Mouse (Mus musculus): ENCODE data around the gene Tfrc. TPM values are rescaled to one million over a fixed set of nuclear protein-coding genes. Genes with fewer than 3 reads are reported as not detected.

Tfrc gene
- polyA plus RNA-seq, 2 experiments: 235 to 388 TPM

GRCm38 (mm10) chr16:32662372-32662771, 53.7 kb downstream of the Tfrc start:
- Histone ChIP-seq H3K4me2 (ENCODE audit: low read depth) (no peak overlapping the region), H3K36me3 (replicated peaks; ENCODE audit: control insufficient read depth, insufficient read depth, low read depth) (no peaks in the 10 kb centered on the region), H3K9ac (replicated peaks) (no peak overlapping the region), H3K27me3 (ENCODE audit: control insufficient read depth, insufficient read depth, low read length) (no peaks in the 10 kb centered on the region), H3K9me3 (ENCODE audit: control insufficient read depth, low read length) (no peaks in the 10 kb centered on the region), H3K27ac (no peak overlapping the region), H3K4me3 (ENCODE audit: insufficient read depth in 1 of 2, low read depth in 2 of 2, low read length in 2 of 2) (no peak overlapping the region), H3K4me1 (replicated peaks; ENCODE audit: control insufficient read depth in 2 of 2, insufficient read depth in 2 of 2, low read length in 1 of 2) (peaks cover 49 to 63% of the 10 kb centered on the region in 2 experiments)
- DNase-seq (ENCODE audit: low read depth in 3 of 3, low spot score in 3 of 3): no peak
- 79% methylated on average over 7 of the region's 7 CpGs for WGBS (ENCODE audit: insufficient replicate concordance)
- TF ChIP-seq EP300 (IDR thresholded peaks at IDR 0.05; ENCODE audit: low read depth): no peak
- TF ChIP-seq CTCF (IDR thresholded peaks at IDR 0.05; ENCODE audit: low read depth): no peak
- no peak for ATAC-seq (ENCODE audit: insufficient read depth)

GRCm38 (mm10) chr16:32663231-32663858, 54.6 kb downstream of the Tfrc start:
- Histone ChIP-seq H3K36me3 (replicated peaks; ENCODE audit: control insufficient read depth, insufficient read depth, low read depth) (no peaks in the 10 kb centered on the region; the same call in 1 of the 2 replicates), H3K27ac (peak overlapping the region; percentile 31), H3K27me3 (ENCODE audit: control insufficient read depth, insufficient read depth, low read length) (no peaks in the 10 kb centered on the region), H3K9ac (replicated peaks) (0 out of 2 replicates have a peak overlapping the region, but pooled peaks have one; percentile 3), H3K4me3 (ENCODE audit: insufficient read depth in 1 of 2, low read depth in 2 of 2, low read length in 2 of 2) (no peak overlapping the region), H3K4me2 (ENCODE audit: low read depth) (peak overlapping the region; percentile 18; the same call in 1 of the 2 replicates), H3K9me3 (ENCODE audit: control insufficient read depth, low read length) (no peaks in the 10 kb centered on the region), H3K4me1 (replicated peaks; ENCODE audit: control insufficient read depth in 2 of 2, insufficient read depth in 2 of 2, low read length in 1 of 2) (peaks cover 53 to 63% of the 10 kb centered on the region in 2 experiments)
- DNase-seq (ENCODE audit: low read depth in 3 of 3, low spot score in 3 of 3): no peak
- no peak for TF ChIP-seq CTCF (IDR thresholded peaks at IDR 0.05; ENCODE audit: low read depth)
- TF ChIP-seq EP300 (IDR thresholded peaks at IDR 0.05; ENCODE audit: low read depth): no peak
- WGBS (ENCODE audit: insufficient replicate concordance): 74% methylated on average over 9 of the region's 9 CpGs
- no peak for ATAC-seq (ENCODE audit: insufficient read depth)

DNA sequence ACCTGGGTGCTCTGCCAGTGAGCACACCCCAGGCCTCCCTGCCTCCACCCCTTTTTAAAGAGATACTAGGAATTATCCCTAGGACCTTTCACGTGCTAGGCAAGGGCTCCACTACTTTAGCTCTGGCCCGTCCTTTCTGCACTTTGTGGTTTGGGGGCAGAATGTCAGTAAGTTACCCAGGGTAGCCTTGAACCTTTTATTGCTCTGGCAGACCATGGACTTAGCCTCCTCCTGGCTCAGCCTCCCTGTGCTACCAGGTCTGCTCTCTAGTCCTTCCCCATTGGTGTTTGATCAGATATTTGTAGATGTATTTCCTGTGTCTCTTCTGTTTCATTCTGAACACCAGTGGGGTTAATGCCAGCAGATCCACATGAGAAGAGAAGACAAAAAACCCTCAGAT, 55.5 kb downstream of the Tfrc start:
- Histone ChIP-seq H3K4me2 (ENCODE audit: low read depth) (peak overlapping the region; percentile 56), H3K9me3 (ENCODE audit: control insufficient read depth, low read length) (no peaks in the 10 kb centered on the region), H3K27me3 (ENCODE audit: control insufficient read depth, insufficient read depth, low read length) (no peaks in the 10 kb centered on the region), H3K4me3 (ENCODE audit: insufficient read depth in 1 of 2, low read depth in 2 of 2, low read length in 2 of 2) (no peak overlapping the region), H3K9ac (replicated peaks) (peak overlapping the region; percentile 7; the same call in 1 of the 2 replicates), H3K36me3 (replicated peaks; ENCODE audit: control insufficient read depth, insufficient read depth, low read depth) (no peaks in the 10 kb centered on the region; the same call in 1 of the 2 replicates), H3K27ac (peak overlapping the region; percentile 39), H3K4me1 (replicated peaks; ENCODE audit: control insufficient read depth in 2 of 2, insufficient read depth in 2 of 2, low read length in 1 of 2) (peaks cover 53 to 59% of the 10 kb centered on the region in 2 experiments)
- no peak for DNase-seq (ENCODE audit: low read depth in 3 of 3, low spot score in 3 of 3)
- TF ChIP-seq EP300 (IDR thresholded peaks at IDR 0.05; ENCODE audit: low read depth) (no peak), CTCF (IDR thresholded peaks at IDR 0.05; ENCODE audit: low read depth) (no peak)
- WGBS (ENCODE audit: insufficient replicate concordance): 15% methylated on average over 2 of the region's 2 CpGs
- no peak for ATAC-seq (ENCODE audit: insufficient read depth)

DNA sequence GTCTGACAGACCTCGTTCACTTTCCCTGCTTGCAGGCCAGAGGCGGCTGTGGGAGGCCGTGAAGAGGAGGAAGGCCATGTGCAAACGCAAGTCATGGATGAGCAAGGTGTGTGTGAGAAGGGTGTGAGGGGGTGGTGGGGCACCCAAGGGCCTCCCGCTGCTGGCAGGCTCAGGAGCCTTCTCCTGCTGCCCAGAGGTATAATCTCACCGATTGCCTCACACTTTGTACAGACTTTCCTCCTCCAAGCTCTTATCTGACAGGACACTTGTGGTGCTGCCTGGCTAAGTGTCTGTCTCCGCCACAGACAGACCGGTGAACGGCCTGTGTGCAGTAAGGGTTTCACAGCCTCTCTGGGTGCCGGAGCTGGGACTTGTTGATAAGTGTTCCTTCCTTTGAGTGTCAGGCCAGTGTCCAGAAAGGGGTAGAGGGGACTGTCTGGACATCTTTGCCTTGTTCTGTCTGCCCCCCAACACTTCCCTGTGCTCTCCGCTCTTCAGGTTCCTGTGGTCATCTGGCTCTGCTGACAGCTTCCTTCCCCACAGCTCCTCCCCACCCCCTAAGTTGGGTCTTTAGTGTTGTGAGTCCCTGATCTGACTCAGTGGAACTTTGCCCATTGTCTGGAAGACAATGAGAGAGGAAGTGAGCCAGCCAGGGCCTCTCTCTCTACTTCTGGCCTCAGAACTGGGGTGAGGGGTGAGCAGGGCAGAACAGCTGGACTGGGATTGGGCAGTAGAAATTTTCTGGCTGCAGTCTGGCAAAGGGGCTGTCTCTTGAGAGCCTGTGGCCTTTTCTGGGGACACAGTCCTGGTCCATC, 57.3 kb downstream of the Tfrc start:
- H3K4me2 ChIP-seq (ENCODE audit: low read depth): peak overlapping the region; percentile 56
- H3K9ac ChIP-seq (replicated peaks): peak overlapping the region; percentile 64
- peak; percentile 84 for TF ChIP-seq EP300 (IDR thresholded peaks at IDR 0.05; ENCODE audit: low read depth)
- TF ChIP-seq CTCF (IDR thresholded peaks at IDR 0.05; ENCODE audit: low read depth): peak; percentile 23; the same call in 1 of the 2 replicates
- H3K9me3 ChIP-seq (ENCODE audit: control insufficient read depth, low read length): no peaks in the 10 kb centered on the region
- H3K4me3 ChIP-seq (ENCODE audit: insufficient read depth in 1 of 2, low read depth in 2 of 2, low read length in 2 of 2): peak overlapping the region; percentile 1 to 23; a peak in 2 of 4 replicates
- 6% methylated on average over 11 of the region's 11 CpGs for WGBS (ENCODE audit: insufficient replicate concordance)
- H3K4me1 ChIP-seq (replicated peaks; ENCODE audit: control insufficient read depth in 2 of 2, insufficient read depth in 2 of 2, low read length in 1 of 2): peaks cover 58 to 59% of the 10 kb centered on the region in 2 experiments
- peak; percentile 78 to 84 (median 82) for DNase-seq (ENCODE audit: low read depth in 3 of 3, low spot score in 3 of 3)
- peaks cover 5% of the 10 kb centered on the region for H3K36me3 ChIP-seq (replicated peaks; ENCODE audit: control insufficient read depth, insufficient read depth, low read depth)
- H3K27me3 ChIP-seq (ENCODE audit: control insufficient read depth, insufficient read depth, low read length): no peaks in the 10 kb centered on the region
- peak; percentile 96 for ATAC-seq (ENCODE audit: insufficient read depth)
- peak overlapping the region; percentile 96 for H3K27ac ChIP-seq

Data from liver, embryonic 14.5 days (tissue).